Mouse (Mus musculus) heart, adult 11 months (tissue): ENCODE measurements at regions not wholly inside any gene's neighbourhood (a gene's known extent, or its start where the extent isn't known, plus 50 kb on each side); places are given as distances from the start of the nearest gene placed in this dataset.
A peak's percentile ranks its signal among the peaks of the same experiment; 100 is the strongest.

Experiments
- DNase-seq: peaks from one replicate; pipeline ENCODE4 v3.0.0; 2022

GRCm38 (mm10) chr2:50403106-50403505, 106.5 kb upstream of the Mmadhc start:
- no peak for DNase-seq

DNA sequence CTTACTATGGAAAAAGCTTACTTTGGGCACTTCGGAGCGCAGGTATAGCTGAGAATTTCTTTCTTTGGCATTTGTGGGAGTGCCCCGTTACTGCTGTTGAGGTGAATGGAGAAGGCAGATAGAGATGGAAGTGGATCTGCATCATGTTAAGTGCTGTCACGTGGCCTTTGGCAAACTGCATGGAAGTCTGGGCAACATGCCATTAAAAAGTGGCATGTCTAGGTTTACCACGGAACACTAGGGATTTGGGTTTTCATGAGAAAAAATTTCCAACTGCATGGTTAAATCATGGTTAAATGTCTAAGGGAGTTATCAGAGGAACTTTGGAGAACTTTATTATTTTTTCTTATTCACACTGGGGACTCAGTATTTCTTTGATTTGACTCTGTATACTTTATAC, 102.0 kb upstream of the Mmadhc start:
- no peak for DNase-seq

GRCm38 (mm10) chr2:50377609-50378413, 81.2 kb upstream of the Mmadhc start:
- DNase-seq = no peak

GRCm38 (mm10) chr2:50373626-50374025, 77.0 kb upstream of the Mmadhc start:
- DNase-seq = no peak

- DNase-seq = no peak
Measured at GRCm38 (mm10) chr2:50373006-50373405, 76.4 kb upstream of the Mmadhc start.

- DNase-seq = no peak
Measured at GRCm38 (mm10) chr2:50368831-50369230, 72.2 kb upstream of the Mmadhc start.

GRCm38 (mm10) chr2:50368351-50368750, 71.8 kb upstream of the Mmadhc start:
- DNase-seq = no peak

DNA sequence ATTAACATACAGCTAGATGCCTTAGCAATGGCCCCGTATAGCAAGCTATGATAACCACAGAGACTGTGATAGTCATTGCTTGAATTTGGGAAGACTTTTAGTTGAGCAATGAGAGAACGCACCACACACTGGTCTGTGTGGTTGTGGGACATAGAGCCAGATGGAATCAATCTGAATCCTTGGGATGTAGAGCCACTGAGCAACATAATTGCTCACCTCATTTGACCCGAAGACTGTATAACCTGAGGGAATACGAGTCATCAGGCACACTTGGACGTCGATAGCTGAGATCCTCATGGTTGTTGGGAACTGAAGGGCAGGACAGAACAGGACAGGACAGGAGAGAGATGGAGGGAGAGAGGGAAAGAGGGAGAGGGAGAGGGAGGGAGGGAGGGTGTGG, 68.6 kb upstream of the Mmadhc start:
- DNase-seq = peak; percentile 87

GRCm38 (mm10) chr2:50356089-50356488, 59.5 kb upstream of the Mmadhc start:
- no peak for DNase-seq

DNA sequence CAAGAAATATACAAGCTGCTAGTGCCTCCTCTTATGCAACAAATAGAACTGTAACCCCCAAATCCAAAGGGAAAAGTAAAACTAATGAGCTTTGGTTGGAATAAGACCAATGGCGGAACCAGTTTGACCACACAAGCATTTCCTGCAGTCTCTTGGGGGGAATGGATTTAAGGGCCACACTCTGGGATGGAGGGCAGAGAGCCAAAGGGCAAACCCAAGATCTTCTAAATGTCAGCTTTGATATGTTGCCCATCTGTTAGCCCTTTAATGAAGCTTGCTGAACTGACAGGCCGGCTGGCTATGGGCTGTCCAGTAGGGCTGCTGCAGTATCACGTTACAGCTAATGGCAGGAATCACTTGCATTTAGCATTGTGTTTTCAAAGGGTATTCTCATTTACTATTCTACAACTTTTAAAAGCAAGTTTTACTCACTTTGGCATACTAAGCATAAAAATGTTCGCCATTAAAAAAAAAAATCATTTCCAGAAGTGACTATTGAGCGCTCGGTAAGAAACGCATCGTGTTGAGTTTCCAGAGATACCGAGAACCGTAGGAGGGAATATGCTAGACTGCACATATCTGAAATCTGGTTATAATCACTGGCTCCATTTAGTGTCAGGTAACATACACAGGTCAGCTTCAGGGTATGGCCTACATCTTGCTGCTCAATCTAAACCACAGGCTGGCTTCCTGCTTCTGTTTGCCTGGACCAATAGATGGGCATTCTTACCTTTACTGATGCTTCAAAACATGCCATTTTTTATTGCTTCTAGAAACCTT, 51.1 kb upstream of the Mmadhc start:
- no peak for DNase-seq
